Mouse (Mus musculus): ENCODE results near the gene Fut7. TPM values are rescaled to one million over a fixed set of nuclear protein-coding genes. Genes with fewer than 3 reads are reported as not detected.

The Fut7 gene
- polyA plus RNA-seq, 1 experiment from 2014 or later = not detected

DNA sequence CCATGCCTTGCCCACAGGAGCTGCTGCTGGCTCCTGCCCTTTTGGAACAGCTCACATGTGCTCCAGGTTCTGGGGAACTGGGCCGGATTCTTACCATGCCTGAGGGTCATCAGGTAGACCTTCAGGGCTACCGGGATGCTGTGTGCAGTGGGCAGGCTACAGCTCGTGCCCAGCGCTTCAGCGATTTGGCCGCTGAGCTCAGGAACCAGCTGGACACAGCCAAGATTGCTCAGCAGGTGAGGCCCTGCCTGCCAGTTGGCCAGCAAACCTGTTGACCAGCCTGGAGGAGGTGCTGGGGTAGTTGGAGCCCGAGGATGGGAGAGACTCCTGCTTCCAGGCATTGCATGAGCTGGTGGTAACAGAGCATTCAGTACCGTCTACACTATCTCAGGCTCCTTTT is 11.2 kb downstream of the Fut7 start:
- no peaks in the 10 kb centered on the region for H3K4me1 ChIP-seq (ENCODE audit: control insufficient read depth, insufficient read depth, low read length)
- no peak overlapping the region for H3K4me3 ChIP-seq (ENCODE audit: low read depth, low read length)
- H3K4me2 ChIP-seq (ENCODE audit: low read depth, low read length) = no peak overlapping the region
- no peaks in the 10 kb centered on the region for H3K9me3 ChIP-seq (replicated peaks; ENCODE audit: control insufficient read depth, low read length)
- DNase-seq (ENCODE audit: low spot score) = no peak
- no peaks in the 10 kb centered on the region for H3K36me3 ChIP-seq (replicated peaks; ENCODE audit: control insufficient read depth, insufficient read depth, low read depth, low read length)
- 0 out of 2 replicates have a peak, but pooled peaks cover 4% of the 10 kb centered on the region for H3K27me3 ChIP-seq (ENCODE audit: control insufficient read depth, insufficient read depth, low read length)
- 89% methylated on average over 8 of the region's 8 CpGs for WGBS
- no peak for ATAC-seq (replicated peaks; ENCODE audit: insufficient number of reproducible peaks, low FRiP score, low TSS enrichment, low read depth)
- H3K27ac ChIP-seq (replicated peaks; ENCODE audit: low read depth, low read length) = no peak overlapping the region
- H3K9ac ChIP-seq (replicated peaks; ENCODE audit: low read length) = no peak overlapping the region

DNA sequence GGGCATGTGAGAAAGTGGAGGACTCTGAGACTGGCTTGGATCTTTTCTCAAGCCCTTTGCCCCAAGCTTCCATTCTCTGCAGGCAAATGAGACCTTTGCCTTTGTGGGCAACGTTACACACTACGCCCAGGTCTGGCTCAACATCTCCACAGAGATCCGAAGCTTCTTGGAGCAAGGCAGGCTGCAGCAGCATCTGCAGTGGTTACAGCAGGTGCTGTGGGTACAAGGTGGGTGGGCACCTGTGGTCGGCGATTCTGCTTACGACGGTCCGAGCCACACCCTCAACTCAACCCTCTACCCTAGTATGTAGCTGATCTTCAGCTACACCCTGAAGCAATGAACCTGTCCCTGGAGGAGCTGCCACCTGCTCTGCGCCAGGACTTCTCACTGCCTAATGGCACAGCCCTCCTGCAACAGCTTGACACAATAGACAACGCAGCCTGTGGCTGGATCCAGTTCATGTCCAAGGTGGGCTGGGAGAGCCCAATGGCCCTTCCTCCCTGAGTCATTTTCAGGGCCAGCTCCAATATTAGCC is 13.3 kb downstream of the Fut7 start:
- Histone ChIP-seq H3K36me3 (replicated peaks; ENCODE audit: control insufficient read depth, insufficient read depth, low read depth, low read length) (no peaks in the 10 kb centered on the region), H3K4me3 (ENCODE audit: low read depth, low read length) (no peak overlapping the region), H3K9me3 (replicated peaks; ENCODE audit: control insufficient read depth, low read length) (no peaks in the 10 kb centered on the region), H3K4me2 (ENCODE audit: low read depth, low read length) (no peak overlapping the region), H3K9ac (replicated peaks; ENCODE audit: low read length) (no peak overlapping the region), H3K27me3 (ENCODE audit: control insufficient read depth, insufficient read depth, low read length) (no peaks in the 10 kb centered on the region), H3K4me1 (ENCODE audit: control insufficient read depth, insufficient read depth, low read length) (no peaks in the 10 kb centered on the region), H3K27ac (replicated peaks; ENCODE audit: low read depth, low read length) (no peak overlapping the region)
- 88% methylated on average over 10 of the region's 10 CpGs for WGBS
- ATAC-seq (replicated peaks; ENCODE audit: insufficient number of reproducible peaks, low FRiP score, low TSS enrichment, low read depth) = no peak
- DNase-seq (ENCODE audit: low spot score) = no peak

DNA sequence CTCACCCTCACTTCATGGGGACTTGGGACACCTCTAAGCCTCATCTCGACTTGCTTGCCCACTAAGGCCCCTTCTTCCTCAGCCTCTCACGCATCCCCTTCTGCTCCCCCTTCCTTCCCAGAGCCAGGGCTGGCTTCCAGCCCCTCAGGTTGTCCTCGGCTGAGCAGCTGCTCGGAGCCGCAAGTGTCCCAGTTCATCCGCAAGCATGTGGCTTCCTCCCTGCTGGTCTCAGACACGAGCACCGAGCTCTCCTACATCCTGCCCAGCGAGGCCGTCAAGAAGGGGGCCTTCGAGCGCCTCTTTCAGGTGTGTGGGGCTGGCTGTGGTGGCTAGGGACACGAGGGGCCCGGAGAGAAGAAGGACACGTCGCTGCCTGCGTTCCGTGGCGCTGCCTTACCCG is 18.0 kb downstream of the Fut7 start:
- no peaks in the 10 kb centered on the region for H3K9me3 ChIP-seq (replicated peaks; ENCODE audit: control insufficient read depth, low read length)
- no peak overlapping the region for H3K4me3 ChIP-seq (ENCODE audit: low read depth, low read length)
- no peak overlapping the region for H3K27ac ChIP-seq (replicated peaks; ENCODE audit: low read depth, low read length)
- H3K9ac ChIP-seq (replicated peaks; ENCODE audit: low read length) = no peak overlapping the region
- no peaks in the 10 kb centered on the region for H3K36me3 ChIP-seq (replicated peaks; ENCODE audit: control insufficient read depth, insufficient read depth, low read depth, low read length)
- H3K4me1 ChIP-seq (ENCODE audit: control insufficient read depth, insufficient read depth, low read length) = no peaks in the 10 kb centered on the region
- no peak overlapping the region for H3K4me2 ChIP-seq (ENCODE audit: low read depth, low read length)
- H3K27me3 ChIP-seq (ENCODE audit: control insufficient read depth, insufficient read depth, low read length) = no peaks in the 10 kb centered on the region
- WGBS = 86% methylated on average over 20 of the region's 20 CpGs
- DNase-seq (ENCODE audit: low spot score) = no peak
- no peak for ATAC-seq (replicated peaks; ENCODE audit: insufficient number of reproducible peaks, low FRiP score, low TSS enrichment, low read depth)

DNA sequence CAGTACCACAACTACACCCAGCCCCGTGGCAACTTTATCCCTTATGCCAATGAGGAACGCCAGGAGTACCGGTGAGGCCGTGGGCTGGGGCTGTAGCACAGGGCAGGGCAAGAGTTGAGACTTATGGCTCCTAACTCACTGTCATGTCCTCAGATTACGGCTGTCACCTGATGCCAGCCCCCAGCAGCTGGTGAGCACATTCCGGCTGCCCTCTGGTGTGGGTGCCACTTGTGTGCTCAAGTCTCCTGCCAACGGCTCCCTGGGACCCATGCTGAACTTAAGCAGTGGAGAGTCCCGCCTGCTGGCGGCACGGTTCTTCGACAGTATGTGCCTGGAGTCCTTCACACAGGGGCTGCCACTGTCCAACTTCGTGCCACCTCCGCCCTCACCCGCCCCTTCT is 19.6 kb downstream of the Fut7 start:
- no peaks in the 10 kb centered on the region for H3K4me1 ChIP-seq (ENCODE audit: control insufficient read depth, insufficient read depth, low read length)
- H3K27ac ChIP-seq (replicated peaks; ENCODE audit: low read depth, low read length) = no peak overlapping the region
- 87% methylated on average over 14 of the region's 14 CpGs for WGBS
- ATAC-seq (replicated peaks; ENCODE audit: insufficient number of reproducible peaks, low FRiP score, low TSS enrichment, low read depth) = no peak
- no peak overlapping the region for H3K4me2 ChIP-seq (ENCODE audit: low read depth, low read length)
- no peaks in the 10 kb centered on the region for H3K27me3 ChIP-seq (ENCODE audit: control insufficient read depth, insufficient read depth, low read length)
- no peak for DNase-seq (ENCODE audit: low spot score)
- no peak overlapping the region for H3K4me3 ChIP-seq (ENCODE audit: low read depth, low read length)
- H3K9ac ChIP-seq (replicated peaks; ENCODE audit: low read length) = no peak overlapping the region
- no peaks in the 10 kb centered on the region for H3K36me3 ChIP-seq (replicated peaks; ENCODE audit: control insufficient read depth, insufficient read depth, low read depth, low read length)
- H3K9me3 ChIP-seq (replicated peaks; ENCODE audit: control insufficient read depth, low read length) = no peaks in the 10 kb centered on the region

DNA sequence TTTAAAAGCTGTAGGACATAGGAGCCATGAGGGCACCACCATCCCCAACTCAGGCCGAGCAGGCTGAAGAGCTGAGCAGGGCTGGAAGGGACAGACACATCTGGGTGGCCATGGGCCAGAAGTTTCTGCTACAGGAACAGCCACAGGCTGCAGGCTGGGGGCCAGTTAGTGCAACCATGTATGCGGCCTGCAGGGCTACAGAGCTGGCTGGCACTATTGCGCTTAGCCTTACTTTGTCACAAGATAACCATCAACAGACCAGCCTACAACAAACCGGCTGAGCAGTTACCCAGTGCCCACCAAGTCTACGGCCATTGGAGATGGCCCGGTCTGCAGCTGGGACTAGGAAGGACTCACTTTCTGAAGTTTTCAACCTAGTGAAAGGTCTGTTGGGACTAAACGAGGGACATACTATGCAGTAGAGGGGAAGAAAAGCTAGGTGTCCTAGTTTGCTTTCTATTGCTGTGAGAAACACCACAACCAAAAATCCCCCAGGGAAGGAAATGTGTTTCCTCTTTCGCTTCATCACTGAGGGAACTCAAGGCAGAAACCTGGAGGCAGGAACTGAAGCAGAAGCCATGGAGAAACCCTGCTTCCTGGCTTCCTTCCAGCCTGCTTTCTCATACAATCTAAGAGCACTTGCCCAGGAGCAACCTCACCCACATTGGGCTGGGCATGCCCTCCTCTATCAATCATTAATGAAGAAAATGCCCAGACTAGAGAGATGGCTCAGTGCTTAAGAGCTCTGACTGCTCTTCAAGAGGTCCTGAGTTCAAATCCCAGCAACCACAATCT is 28.0 kb downstream of the Fut7 start:
- Histone ChIP-seq H3K4me2 (ENCODE audit: low read depth, low read length) (no peak overlapping the region), H3K9ac (replicated peaks; ENCODE audit: low read length) (no peak overlapping the region), H3K9me3 (replicated peaks; ENCODE audit: control insufficient read depth, low read length) (no peaks in the 10 kb centered on the region), H3K36me3 (replicated peaks; ENCODE audit: control insufficient read depth, insufficient read depth, low read depth, low read length) (no peaks in the 10 kb centered on the region), H3K27ac (replicated peaks; ENCODE audit: low read depth, low read length) (no peak overlapping the region), H3K4me1 (ENCODE audit: control insufficient read depth, insufficient read depth, low read length) (no peaks in the 10 kb centered on the region), H3K4me3 (ENCODE audit: low read depth, low read length) (no peak overlapping the region), H3K27me3 (ENCODE audit: control insufficient read depth, insufficient read depth, low read length) (no peaks in the 10 kb centered on the region)
- ATAC-seq (replicated peaks; ENCODE audit: insufficient number of reproducible peaks, low FRiP score, low TSS enrichment, low read depth) = no peak
- WGBS = 84% methylated on average over 8 of the region's 8 CpGs
- DNase-seq (ENCODE audit: low spot score) = no peak

DNA sequence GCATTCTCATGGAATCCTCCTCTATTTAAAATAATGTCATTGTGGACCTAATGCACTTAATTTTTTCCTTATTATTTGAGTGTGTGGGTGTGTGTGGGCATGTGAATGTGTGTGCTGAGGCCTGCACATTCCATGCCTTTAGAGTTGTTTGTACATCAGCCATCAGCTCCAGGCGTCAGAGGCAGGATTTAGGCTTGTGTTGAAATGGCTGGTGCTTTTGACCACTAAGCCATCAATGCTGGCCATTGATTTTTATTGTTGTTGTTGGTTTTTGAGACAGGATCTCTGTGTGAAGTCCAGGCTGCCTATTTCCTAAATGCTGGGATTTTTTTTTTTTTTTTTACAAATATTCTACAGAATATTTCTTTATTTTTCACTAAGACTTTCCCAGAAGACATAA is 29.9 kb downstream of the Fut7 start:
- no peaks in the 10 kb centered on the region for H3K4me1 ChIP-seq (ENCODE audit: control insufficient read depth, insufficient read depth, low read length)
- no peak overlapping the region for H3K27ac ChIP-seq (replicated peaks; ENCODE audit: low read depth, low read length)
- DNase-seq (ENCODE audit: low spot score) (no peak), ATAC-seq (replicated peaks; ENCODE audit: insufficient number of reproducible peaks, low FRiP score, low TSS enrichment, low read depth) (no peak)
- H3K36me3 ChIP-seq (replicated peaks; ENCODE audit: control insufficient read depth, insufficient read depth, low read depth, low read length) = no peaks in the 10 kb centered on the region
- H3K4me3 ChIP-seq (ENCODE audit: low read depth, low read length) = no peak overlapping the region
- no peak overlapping the region for H3K9ac ChIP-seq (replicated peaks; ENCODE audit: low read length)
- no peaks in the 10 kb centered on the region for H3K27me3 ChIP-seq (ENCODE audit: control insufficient read depth, insufficient read depth, low read length)
- no peaks in the 10 kb centered on the region for H3K9me3 ChIP-seq (replicated peaks; ENCODE audit: control insufficient read depth, low read length)
- H3K4me2 ChIP-seq (ENCODE audit: low read depth, low read length) = no peak overlapping the region
- 55% methylated on average over 1 of the region's 1 CpGs for WGBS

DNA sequence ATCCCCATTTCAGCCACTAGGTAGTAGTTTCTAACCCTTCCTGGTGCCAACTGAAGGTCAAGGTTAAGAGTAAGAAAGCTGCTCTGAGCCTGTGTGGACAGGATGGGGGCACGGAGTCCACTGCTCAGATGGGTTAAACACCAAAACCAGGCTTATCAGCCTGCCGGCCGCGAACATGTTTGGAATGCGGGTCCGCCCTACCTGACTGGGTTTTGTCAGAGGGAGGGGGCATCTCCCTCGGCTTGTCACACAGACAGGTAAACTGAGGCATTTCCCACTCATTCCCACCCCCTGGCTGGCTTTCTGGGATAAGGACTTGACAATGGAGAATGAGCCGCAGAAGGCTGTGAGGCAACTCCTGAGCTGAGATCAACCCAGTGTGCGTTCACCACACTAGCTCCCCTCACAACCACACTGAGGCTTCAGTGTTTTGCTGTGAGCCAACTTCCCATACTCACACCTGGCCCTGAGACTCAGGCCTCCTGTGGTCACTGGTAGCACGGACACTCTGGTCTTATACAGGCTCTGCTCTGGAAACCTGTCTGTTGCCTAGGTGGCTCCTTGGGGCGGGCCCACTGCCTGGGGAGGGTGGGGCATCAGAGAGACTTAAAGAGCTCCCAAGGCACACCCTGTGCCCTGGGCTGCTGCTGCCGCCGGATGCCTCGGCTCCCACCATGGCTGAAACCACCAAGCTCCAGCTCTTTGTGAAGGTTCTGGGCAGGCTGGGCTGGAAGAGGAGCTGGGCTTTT is 33.3 kb downstream of the Fut7 start, which contains the start of gene Clic3:
Gene Clic3 (plus strand): TSS at position 634 of the 749 bp plus-strand sequence.
- 65% methylated on average over 14 of the region's 14 CpGs for WGBS
- Histone ChIP-seq H3K9me3 (replicated peaks; ENCODE audit: control insufficient read depth, low read length) (no peaks in the 10 kb centered on the region), H3K4me1 (ENCODE audit: control insufficient read depth, insufficient read depth, low read length) (no peaks in the 10 kb centered on the region), H3K27me3 (ENCODE audit: control insufficient read depth, insufficient read depth, low read length) (no peaks in the 10 kb centered on the region), H3K27ac (replicated peaks; ENCODE audit: low read depth, low read length) (no peak within 1 kb of the TSS), H3K36me3 (replicated peaks; ENCODE audit: control insufficient read depth, insufficient read depth, low read depth, low read length) (no peaks in the 10 kb centered on the region; the same call in 1 of the 2 replicates), H3K4me3 (ENCODE audit: low read depth, low read length) (no peak within 1 kb of the TSS), H3K4me2 (ENCODE audit: low read depth, low read length) (no peak within 1 kb of the TSS), H3K9ac (replicated peaks; ENCODE audit: low read length) (no peak within 1 kb of the TSS)
- ATAC-seq (replicated peaks; ENCODE audit: insufficient number of reproducible peaks, low FRiP score, low TSS enrichment, low read depth) = no peak
- DNase-seq (ENCODE audit: low spot score) = no peak
